Mouse (Mus musculus): ENCODE results near the gene Olfr514. TPM values are rescaled to one million over a fixed set of nuclear protein-coding genes. Genes with fewer than 3 reads are reported as not detected.

Olfr514 gene
- total RNA-seq (2023; ENCODE audit: inconsistent age), result not detected in 4 replicates

DNA sequence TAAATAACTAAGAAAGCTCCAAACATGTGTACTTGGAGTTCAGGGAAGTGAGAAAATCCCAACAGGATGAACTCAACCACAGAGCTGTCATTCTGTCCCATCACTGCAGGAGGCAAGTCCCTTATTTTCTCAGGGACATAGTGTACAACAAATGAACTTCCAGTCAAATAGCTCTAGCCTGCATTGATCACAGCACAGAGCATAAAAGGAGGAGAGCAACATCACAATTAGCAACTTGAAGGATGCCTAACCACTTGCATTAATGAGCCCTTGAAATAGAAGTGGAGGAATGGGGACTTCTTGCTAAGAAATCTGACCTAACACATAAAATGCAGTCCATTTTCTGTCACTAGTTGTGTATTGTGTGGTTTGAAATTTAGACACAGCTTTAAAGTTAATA is at the start of gene Olfr514:
Gene Olfr514 (minus strand): TSS at position 101 of the 400 bp plus-strand sequence.

DNA sequence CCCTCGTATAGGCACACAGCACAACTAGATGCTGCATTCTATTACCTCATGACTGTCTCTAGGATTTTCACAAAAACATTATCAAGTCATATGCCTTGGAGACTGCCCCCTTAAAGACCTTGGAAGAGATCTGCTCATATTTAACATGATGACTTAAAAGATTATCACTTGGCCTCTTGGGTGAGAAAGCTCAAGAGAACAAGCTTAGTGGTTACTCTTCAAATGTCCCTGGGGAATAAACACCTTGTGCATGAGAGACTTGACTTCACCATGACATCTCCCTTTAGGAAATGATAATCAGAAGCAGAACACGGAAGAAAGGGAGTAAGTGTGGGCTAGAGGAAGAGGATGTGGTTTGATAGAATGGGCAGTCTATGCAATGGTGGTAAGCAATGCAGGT is 46.5 kb upstream of the Olfr514 start, which contains the start of gene Olfr517:
Gene Olfr517 (minus strand): TSS at position 101 of the 400 bp plus-strand sequence.

DNA sequence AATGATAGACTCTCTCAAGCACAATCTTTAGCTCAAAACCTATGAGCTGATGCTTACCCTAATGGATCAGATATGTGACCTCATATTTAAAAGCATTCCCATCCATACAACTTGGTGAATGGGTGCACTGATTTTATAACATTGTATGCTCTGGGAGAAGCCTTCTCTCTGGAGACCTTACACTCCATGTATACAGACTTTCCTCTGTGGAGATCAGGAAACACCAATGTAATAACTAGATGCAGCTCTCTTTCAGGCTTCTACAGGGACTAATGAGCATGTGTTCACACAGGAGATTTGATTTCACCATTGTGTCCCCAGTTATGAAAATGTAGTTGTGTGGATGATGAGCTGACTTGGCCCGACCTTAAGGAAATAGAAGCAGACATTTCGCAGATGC is 24.6 kb upstream of the Olfr514 start, which contains the start of gene Olfr516:
Gene Olfr516 (minus strand): TSS at position 101 of the 400 bp plus-strand sequence.

Other genes with a start within 250 kb of the Olfr514 start
- not detected in 4 replicates for gene Olfr506, start 215.2 kb downstream of the Olfr514 start, total RNA-seq (2023; ENCODE audit: inconsistent age)
- gene Olfr507, start 204.2 kb downstream of the Olfr514 start, total RNA-seq (2023; ENCODE audit: inconsistent age), result not detected in 4 replicates
- gene Olfr508, start 196.0 kb downstream of the Olfr514 start, total RNA-seq (2023; ENCODE audit: inconsistent age), result not detected in 4 replicates
- gene Olfr509, start 174.1 kb downstream of the Olfr514 start, total RNA-seq (2023; ENCODE audit: inconsistent age), result not detected in 4 replicates
- not detected in 4 replicates for gene Olfr510, start 159.6 kb downstream of the Olfr514 start, total RNA-seq (2023; ENCODE audit: inconsistent age)
- gene Olfr512, start 112.7 kb downstream of the Olfr514 start, total RNA-seq (2023; ENCODE audit: inconsistent age), result not detected in 4 replicates
- gene Olfr513, start 75.0 kb downstream of the Olfr514 start, total RNA-seq (2023; ENCODE audit: inconsistent age), result not detected in 4 replicates
- gene Olfr516, start 24.5 kb upstream of the Olfr514 start, total RNA-seq (2023; ENCODE audit: inconsistent age), result not detected in 4 replicates
- not detected in 4 replicates for gene Olfr517, start 46.4 kb upstream of the Olfr514 start, total RNA-seq (2023; ENCODE audit: inconsistent age)
- gene Olfr518, start 59.0 kb upstream of the Olfr514 start, total RNA-seq (2023; ENCODE audit: inconsistent age), result not detected in 4 replicates
- gene Olfr519, start 68.4 kb upstream of the Olfr514 start, total RNA-seq (2023; ENCODE audit: inconsistent age), result not detected in 4 replicates
- 3.1 to 4.1 TPM (median 3.8 TPM) in 4 replicates for gene Nlrp10, start 104.2 kb upstream of the Olfr514 start, total RNA-seq (2023; ENCODE audit: inconsistent age)
- 257 to 279 TPM (median 260 TPM) in 4 replicates for gene Eif3f, start 108.4 kb upstream of the Olfr514 start, total RNA-seq (2023; ENCODE audit: inconsistent age)
- 2.5 to 3.9 TPM (median 3.3 TPM) in 4 replicates for gene Tub, start 124.3 kb upstream of the Olfr514 start, total RNA-seq (2023; ENCODE audit: inconsistent age)

All from B cell, adult (primary cell).